Mouse (Mus musculus): ENCODE data around the gene Ovol2. TPM values are rescaled to one million over a fixed set of nuclear protein-coding genes. Genes with fewer than 3 reads are reported as not detected.
A peak's percentile ranks its signal among the peaks of the same experiment; 100 is the strongest.

Gene Ovol2
- total and polyA plus RNA-seq, 3 experiments = not detected

DNA sequence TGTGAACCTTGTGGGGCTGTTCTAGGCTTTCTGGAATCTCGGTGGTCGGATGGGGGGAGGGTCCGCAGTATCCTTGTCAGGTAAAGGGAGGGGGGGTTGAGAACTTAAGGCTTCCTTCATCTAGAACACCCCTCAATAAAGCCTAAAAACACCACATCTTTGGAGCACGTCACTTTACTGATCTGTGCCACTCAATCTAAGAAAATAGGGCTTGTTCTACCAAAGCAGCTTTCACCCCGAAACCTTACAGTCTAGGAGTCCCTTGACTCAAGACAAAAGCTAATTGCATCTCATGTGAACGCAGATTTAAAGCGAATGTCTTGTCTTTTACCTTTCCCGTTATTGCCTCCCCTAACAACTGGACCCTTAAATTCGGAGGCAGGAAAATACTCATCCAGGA lies 540 bp upstream of the Ovol2 start:
- H3K4me1 ChIP-seq (ENCODE audit: control insufficient read depth in 1 of 2, insufficient read depth in 2 of 2) = peaks cover 4 to 11% of the 10 kb centered on the region in 2 experiments
- no peak for DNase-seq (ENCODE audit: extremely low read depth)
- no peaks in the 10 kb centered on the region for H3K79me2 ChIP-seq (replicated peaks; ENCODE audit: control insufficient read depth, extremely low read depth, insufficient read depth, poor library complexity, severe bottlenecking)
- H3K4me3 ChIP-seq (replicated peaks in 1 of 3; ENCODE audit: low read depth in 2 of 3, low read length in 2 of 3, poor library complexity in 1 of 3) = no peak overlapping the region
- dilution Hi-C loops (cut with MboI; ENCODE audit: extremely low pct_ligation_motif_present, extremely low pct_unique_long_range_greater_than_20kb, low sequenced_read_pairs) (no loop called here), in situ Hi-C loops (cut with MboI; ENCODE audit: low pct_ligation_motif_present, low pct_unique_long_range_greater_than_20kb, low sequenced_read_pairs) (no loop called here)
- TF ChIP-seq MAZ (IDR thresholded peaks at IDR 0.05; ENCODE audit: low read depth, low read length) (no peak), ZNF384 (IDR thresholded peaks at IDR 0.05; ENCODE audit: low read depth, low read length) (no peak), RAD21 (IDR thresholded peaks at IDR 0.05; ENCODE audit: low read depth, low read length) (no peak), POLR2A (IDR thresholded peaks at IDR 0.05; ENCODE audit: low read depth, low read length) (no peak), EP300 (IDR thresholded peaks at IDR 0.05; ENCODE audit: low read length) (no peak)
- H3K27ac ChIP-seq (ENCODE audit: insufficient read depth, low read depth) = no peak overlapping the region
- no peak overlapping the region for H3K9ac ChIP-seq (ENCODE audit: insufficient read depth, low read depth)
- no peaks in the 10 kb centered on the region for H3K27me3 ChIP-seq (replicated peaks)
- H3K9me3 ChIP-seq (replicated peaks; ENCODE audit: low read length) = peaks cover 17% of the 10 kb centered on the region
- H3K4me2 ChIP-seq (ENCODE audit: insufficient read depth, low read depth, poor library complexity, severe bottlenecking) = no peak overlapping the region
- no peaks in the 10 kb centered on the region for H3K36me3 ChIP-seq (replicated peaks in 1 of 2; ENCODE audit: control insufficient read depth in 1 of 2, insufficient read depth in 1 of 2, low read length in 1 of 2)

DNA sequence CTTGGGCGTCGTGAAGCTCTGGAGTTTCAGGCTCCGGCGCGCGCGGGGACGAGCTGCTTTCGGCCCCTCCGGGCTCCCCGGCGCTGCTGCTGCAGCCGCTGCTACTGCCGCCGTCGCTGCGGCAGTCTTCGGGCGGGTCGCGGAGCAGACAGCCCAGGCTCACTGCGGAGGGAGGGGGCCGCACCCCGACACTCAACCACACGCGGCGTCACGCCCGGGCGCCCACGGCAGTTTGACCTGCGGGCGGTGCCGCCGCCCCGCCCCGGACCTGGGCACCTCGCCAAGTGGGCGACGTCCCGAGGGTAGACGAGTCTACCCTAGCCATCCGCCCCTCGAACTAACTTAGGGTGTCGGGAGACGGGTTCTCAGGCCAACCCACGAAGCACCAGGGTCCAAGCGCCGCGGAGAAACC lies 980 bp downstream of the Ovol2 start:
- Histone ChIP-seq H3K4me3 (replicated peaks in 1 of 3; ENCODE audit: low read depth in 2 of 3, low read length in 2 of 3, poor library complexity in 1 of 3) (peak overlapping the region in 1 of 3 experiments; percentile 46), H3K27ac (ENCODE audit: insufficient read depth, low read depth) (no peak overlapping the region), H3K27me3 (replicated peaks) (no peaks in the 10 kb centered on the region), H3K4me1 (ENCODE audit: control insufficient read depth in 1 of 2, insufficient read depth in 2 of 2) (no peaks in the 10 kb centered on the region), H3K79me2 (replicated peaks; ENCODE audit: control insufficient read depth, extremely low read depth, insufficient read depth, poor library complexity, severe bottlenecking) (no peaks in the 10 kb centered on the region), H3K36me3 (replicated peaks in 1 of 2; ENCODE audit: control insufficient read depth in 1 of 2, insufficient read depth in 1 of 2, low read length in 1 of 2) (no peaks in the 10 kb centered on the region), H3K4me2 (ENCODE audit: insufficient read depth, low read depth, poor library complexity, severe bottlenecking) (peak overlapping the region; percentile 52), H3K9me3 (replicated peaks; ENCODE audit: low read length) (peaks cover 17% of the 10 kb centered on the region), H3K9ac (ENCODE audit: insufficient read depth, low read depth) (no peak overlapping the region)
- in situ Hi-C loops (cut with MboI; ENCODE audit: low pct_ligation_motif_present, low pct_unique_long_range_greater_than_20kb, low sequenced_read_pairs) = no loop called here
- TF ChIP-seq SMC3 (IDR thresholded peaks at IDR 0.05; ENCODE audit: low read depth, low read length) (no peak), POLR2A (IDR thresholded peaks at IDR 0.05; ENCODE audit: low read depth, low read length) (no peak)
- dilution Hi-C loops (cut with MboI; ENCODE audit: extremely low pct_ligation_motif_present, extremely low pct_unique_long_range_greater_than_20kb, low sequenced_read_pairs) = no loop called here
- DNase-seq (ENCODE audit: extremely low read depth) = no peak

DNA sequence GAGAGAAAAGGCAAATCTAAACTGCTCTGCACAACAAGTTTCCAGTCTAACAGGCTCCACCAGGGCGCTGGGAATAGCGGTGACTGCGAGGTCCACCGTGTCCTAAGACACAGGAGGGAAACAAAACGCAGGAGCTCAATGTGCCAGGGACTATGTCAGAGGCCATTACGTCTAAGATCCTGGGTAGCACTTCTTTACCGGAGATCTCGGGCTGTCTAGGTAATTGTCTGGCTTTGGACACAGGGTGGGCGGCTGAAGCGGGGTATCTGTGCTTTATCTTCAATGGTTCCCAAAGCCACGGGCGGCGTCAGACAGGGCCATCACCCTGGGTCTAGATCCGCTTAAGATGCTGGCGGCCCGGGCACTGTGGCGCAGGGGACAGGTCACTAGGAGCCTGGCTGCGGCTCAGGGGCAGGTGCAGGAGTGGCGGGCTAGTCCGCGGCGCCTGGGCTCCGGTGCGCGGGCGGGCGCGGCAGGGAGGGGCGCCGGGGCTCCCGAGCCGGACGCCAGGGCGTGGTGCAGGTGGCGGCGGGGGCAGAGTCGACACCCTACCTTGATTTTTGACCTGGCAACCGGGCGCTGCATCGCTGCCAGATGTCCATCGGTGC lies 1.5 kb downstream of the Ovol2 start:
- H3K4me2 ChIP-seq (ENCODE audit: insufficient read depth, low read depth, poor library complexity, severe bottlenecking) = peak overlapping the region; percentile 52
- H3K9ac ChIP-seq (ENCODE audit: insufficient read depth, low read depth) = no peak overlapping the region
- H3K79me2 ChIP-seq (replicated peaks; ENCODE audit: control insufficient read depth, extremely low read depth, insufficient read depth, poor library complexity, severe bottlenecking) = no peaks in the 10 kb centered on the region
- peaks cover 0 to 1% of the 10 kb centered on the region in 2 experiments; a peak in 1 of 4 replicates for H3K4me1 ChIP-seq (ENCODE audit: control insufficient read depth in 1 of 2, insufficient read depth in 2 of 2)
- H3K4me3 ChIP-seq (replicated peaks in 1 of 3; ENCODE audit: low read depth in 2 of 3, low read length in 2 of 3, poor library complexity in 1 of 3) = peak overlapping the region in 1 of 3 experiments; percentile 46
- dilution Hi-C loops (cut with MboI; ENCODE audit: extremely low pct_ligation_motif_present, extremely low pct_unique_long_range_greater_than_20kb, low sequenced_read_pairs) = no loop called here
- no peak overlapping the region for H3K27ac ChIP-seq (ENCODE audit: insufficient read depth, low read depth)
- TF ChIP-seq SMC3 (IDR thresholded peaks at IDR 0.05; ENCODE audit: low read depth, low read length) (no peak), ETS1 (conservative IDR thresholded peaks at IDR 0.05; ENCODE audit: low read depth, low read length) (no peak), MAFK (IDR thresholded peaks at IDR 0.05; ENCODE audit: insufficient replicate concordance, low read length) (no peak), POLR2AphosphoS2 (IDR thresholded peaks at IDR 0.05; ENCODE audit: low read depth, low read length) (no peak)
- H3K27me3 ChIP-seq (replicated peaks) = no peaks in the 10 kb centered on the region
- peaks cover 17% of the 10 kb centered on the region for H3K9me3 ChIP-seq (replicated peaks; ENCODE audit: low read length)
- DNase-seq (ENCODE audit: extremely low read depth) = no peak
- in situ Hi-C loops (cut with MboI; ENCODE audit: low pct_ligation_motif_present, low pct_unique_long_range_greater_than_20kb, low sequenced_read_pairs) = no loop called here
- no peaks in the 10 kb centered on the region for H3K36me3 ChIP-seq (replicated peaks in 1 of 2; ENCODE audit: control insufficient read depth in 1 of 2, insufficient read depth in 1 of 2, low read length in 1 of 2)

Measured in CH12.LX (cell line).